Mouse (Mus musculus) heart, embryonic 16.5 days (tissue): ENCODE data around the gene Dennd2d. TPM values are rescaled to one million over a fixed set of nuclear protein-coding genes. Genes with fewer than 3 reads are reported as not detected.

Experiments used
- ATAC-seq: fragments of 200-750 bp; cut with Nextera tagmentation; replicated peaks from 2 replicates; pipeline ENCODE4 v1.8.0; 2017; ENCODE audit warnings: moderate number of reproducible peaks; ENCODE audit not compliant: insufficient read depth, low FRiP score; ENCODE audit errors: extremely low read depth
- H3K27ac ChIP-seq: fragments of 300-500 bp; sonication (generic); 2 replicates; pipeline ENCODE4 v1.5.1; 2014; ENCODE audit warnings: mild to moderate bottlenecking, low read length, control low read depth, moderate library complexity
- H3K27me3 ChIP-seq: fragments of 300-500 bp; sonication (generic); 2 replicates; pipeline ENCODE4 v1.6.1; 2014; ENCODE audit warnings: low read length, mixed read lengths; ENCODE audit not compliant: control insufficient read depth, insufficient read depth
- H3K36me3 ChIP-seq: fragments of 300-500 bp; sonication (generic); 2 replicates; pipeline ENCODE4 v1.6.1; 2014; ENCODE audit not compliant: control insufficient read depth, insufficient read depth
- H3K4me1 ChIP-seq: fragments of 300-500 bp; sonication (generic); 2 replicates; pipeline ENCODE4 v1.6.1; 2014; ENCODE audit warnings: low read length, mixed read lengths; ENCODE audit not compliant: control insufficient read depth, insufficient read depth
- H3K4me2 ChIP-seq: fragments of 300-500 bp; sonication (generic); 2 replicates; pipeline ENCODE4 v1.6.1; 2014; ENCODE audit warnings: low read depth, mild to moderate bottlenecking, control low read depth, low read length
- H3K4me3 ChIP-seq: fragments of 300-500 bp; sonication (generic); 2 replicates; pipeline ENCODE4 v1.5.1; 2014; ENCODE audit warnings: mild to moderate bottlenecking, control low read depth, low read length
- H3K9ac ChIP-seq: fragments of 300-500 bp; sonication (generic); 2 replicates; pipeline ENCODE4 v1.6.1; 2014; ENCODE audit warnings: low read length, control low read depth
- H3K9me3 ChIP-seq: fragments of 300-500 bp; sonication (generic); replicated peaks from 2 replicates; pipeline ENCODE4 v1.6.1; 2016; ENCODE audit warnings: low read length; ENCODE audit not compliant: control insufficient read depth
- WGBS: fragments of 180-500 bp; shearing (Covaris S2); extraction: QIAGEN DNeasy Blood & Tissue Kit; methylation state at CpG from one replicate; pipeline ENCODE4 v1.1.7; 2014; 5-methylcytosine and 5-hydroxymethylcytosine counted together
- polyA plus RNA-seq: library from polyadenylated mRNA; unstranded; fragments of >200 nt; fragmentation: Nextera tagmentation; extraction: Ambion mirVana; gene quantifications from 2 replicates; pipeline ENCODE4 v1.2.1, GENCODE M21; 2015

The Dennd2d gene
- 4.0 and 7.4 TPM in 2 replicates for polyA plus RNA-seq

DNA sequence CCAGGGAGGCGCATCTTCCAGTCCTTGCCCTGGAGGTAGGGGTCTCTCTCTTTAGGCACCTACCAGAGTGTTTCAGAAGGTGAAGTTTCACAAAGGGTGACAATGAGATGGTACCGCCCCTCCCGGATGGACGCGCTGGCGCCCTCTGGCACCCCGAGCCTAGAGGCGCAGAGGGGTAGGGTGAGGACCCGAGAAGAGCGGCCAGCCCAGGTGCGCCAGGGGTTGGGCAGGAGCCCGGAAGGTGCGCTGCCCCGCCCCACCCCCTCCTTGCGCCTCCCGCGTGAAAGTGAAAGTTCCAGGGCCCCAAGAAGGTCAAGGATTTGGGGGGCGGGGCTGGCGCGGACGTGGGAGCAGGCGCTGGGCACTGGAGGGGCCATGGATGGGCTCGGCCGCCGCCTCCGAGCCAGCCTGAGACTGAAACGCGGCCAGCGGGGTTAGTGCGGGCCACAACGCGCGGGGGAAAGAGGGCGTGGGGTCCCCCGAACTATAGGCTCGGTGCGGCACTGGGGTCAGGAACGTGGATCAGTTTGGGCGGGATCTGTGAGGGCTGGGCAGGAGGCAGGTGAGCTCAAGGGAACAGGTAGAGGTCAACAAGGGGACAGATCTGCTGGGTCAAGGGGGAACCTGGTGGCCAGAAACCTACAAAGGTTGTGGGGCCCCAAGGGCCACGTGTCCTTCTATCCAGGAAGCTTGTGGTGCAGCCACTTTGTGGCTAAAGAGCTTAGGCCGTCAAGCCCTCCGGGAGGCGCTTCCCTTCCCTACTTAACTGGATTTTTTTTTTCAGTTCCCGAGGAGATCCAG lies at the start of gene Dennd2d:
TSS of gene Dennd2d (plus strand) at position 125 of the 801 bp plus-strand sequence.
- Histone ChIP-seq H3K4me2 (peak within 1 kb of the TSS; percentile 94), H3K9me3 (no peaks in the 10 kb centered on the region), H3K4me1 (peaks cover 5% of the 10 kb centered on the region; the same call in 1 of the 2 replicates), H3K4me3 (peak within 1 kb of the TSS; percentile 86), H3K27ac (0 out of 2 replicates have a peak within 1 kb of the TSS, but pooled peaks have one; percentile 33), H3K9ac (peak within 1 kb of the TSS; percentile 78), H3K36me3 (no peaks in the 10 kb centered on the region), H3K27me3 (0 out of 2 replicates have a peak, but pooled peaks cover 3% of the 10 kb centered on the region)
- 1% methylated on average over 44 of the region's 44 CpGs for WGBS
- peak; percentile 75 for ATAC-seq

DNA sequence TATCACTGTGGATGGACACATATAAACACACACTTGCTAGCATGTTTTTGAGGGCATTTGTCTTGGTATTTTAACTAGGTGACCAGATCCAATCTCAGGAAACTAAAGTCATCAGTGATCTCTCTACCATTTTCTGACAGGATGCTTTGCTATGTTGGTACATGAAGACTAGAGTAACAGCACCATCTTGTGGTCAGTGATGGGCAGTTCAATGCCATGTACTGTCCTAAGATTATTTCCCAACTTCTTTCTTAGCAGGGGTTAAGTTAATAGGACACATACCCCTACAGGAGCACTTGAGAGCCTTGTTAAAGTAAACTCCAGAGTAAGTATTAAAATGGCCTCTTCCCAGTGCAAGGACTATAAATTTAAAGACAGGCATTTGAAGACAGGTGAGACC lies 33.6 kb upstream of the Dennd2d start:
- no peaks in the 10 kb centered on the region for H3K36me3 ChIP-seq
- H3K4me1 ChIP-seq = no peaks in the 10 kb centered on the region
- H3K27ac ChIP-seq = no peak overlapping the region
- H3K9me3 ChIP-seq = no peaks in the 10 kb centered on the region
- H3K9ac ChIP-seq = no peak overlapping the region
- no peak for ATAC-seq
- H3K4me3 ChIP-seq = no peak overlapping the region
- H3K4me2 ChIP-seq = no peak overlapping the region
- no peaks in the 10 kb centered on the region for H3K27me3 ChIP-seq

DNA sequence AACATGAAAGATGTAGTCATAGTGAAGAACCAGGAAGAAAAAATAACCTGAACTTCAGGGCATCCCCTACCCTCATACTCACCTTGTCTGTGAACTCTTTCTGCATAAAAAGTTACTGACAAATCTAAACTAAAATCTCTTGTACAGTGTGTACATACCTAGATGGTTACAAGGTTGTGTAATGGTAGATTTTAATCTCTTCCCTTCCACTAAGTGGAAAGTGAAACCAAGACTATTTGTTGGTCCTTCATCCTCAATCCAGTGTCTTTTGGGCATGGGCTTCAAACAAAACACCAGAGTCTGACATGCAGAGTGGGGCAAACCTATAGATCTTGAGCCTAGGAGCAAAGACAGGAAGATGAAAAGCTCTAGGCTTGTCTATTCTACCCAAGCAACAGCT lies 33.2 kb upstream of the Dennd2d start:
- Histone ChIP-seq H3K4me1 (no peaks in the 10 kb centered on the region), H3K9me3 (no peaks in the 10 kb centered on the region), H3K27me3 (no peaks in the 10 kb centered on the region), H3K9ac (no peak overlapping the region), H3K4me3 (no peak overlapping the region), H3K27ac (no peak overlapping the region), H3K36me3 (no peaks in the 10 kb centered on the region), H3K4me2 (no peak overlapping the region)
- no peak; the same call in 1 of the 2 replicates for ATAC-seq

DNA sequence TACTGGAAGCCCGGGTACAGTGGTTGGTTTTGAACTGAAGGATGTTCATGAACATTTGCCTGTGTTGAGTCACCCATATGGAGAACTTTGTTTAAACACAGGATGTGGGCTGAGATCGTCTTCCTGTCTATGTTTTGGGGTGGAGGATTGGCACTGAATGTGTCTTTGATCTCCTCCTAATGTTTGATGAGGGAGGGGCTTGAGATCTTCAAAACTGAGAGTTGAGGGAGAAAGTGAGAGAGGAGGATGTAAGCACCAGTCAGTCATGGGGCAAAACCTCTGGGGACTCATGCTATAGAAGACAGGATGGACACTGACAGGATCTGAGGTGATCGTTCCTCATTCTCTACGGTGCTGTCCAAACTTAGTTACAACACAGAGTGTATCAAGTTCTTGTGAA lies 32.6 kb upstream of the Dennd2d start:
- Histone ChIP-seq H3K4me3 (no peak overlapping the region), H3K27ac (no peak overlapping the region), H3K36me3 (no peaks in the 10 kb centered on the region), H3K9me3 (no peaks in the 10 kb centered on the region), H3K9ac (no peak overlapping the region), H3K4me2 (no peak overlapping the region), H3K4me1 (no peaks in the 10 kb centered on the region), H3K27me3 (no peaks in the 10 kb centered on the region)
- 66% methylated on average over 4 of the region's 4 CpGs for WGBS
- ATAC-seq = peak; percentile 69; the same call in 1 of the 2 replicates

DNA sequence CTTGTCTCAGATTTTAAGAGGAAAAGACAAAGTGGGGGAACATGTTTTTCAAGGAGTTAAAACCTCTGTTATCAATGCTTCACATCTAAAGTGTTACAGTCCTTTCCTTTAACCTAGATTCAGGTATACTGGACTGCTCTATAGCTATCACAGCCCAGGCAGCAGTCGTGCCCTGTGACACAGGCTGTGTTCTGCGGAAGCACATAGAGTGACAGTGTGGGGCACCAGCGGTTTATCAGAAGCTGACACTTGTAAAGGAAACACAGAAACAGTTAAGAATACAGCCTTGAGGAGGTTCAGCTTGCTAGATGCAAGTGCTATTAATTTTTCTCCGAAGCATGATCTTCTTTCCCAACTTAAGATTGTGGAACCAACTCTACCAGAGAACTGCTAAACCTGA lies 29.6 kb upstream of the Dennd2d start:
- Histone ChIP-seq H3K27me3 (no peaks in the 10 kb centered on the region), H3K9me3 (no peaks in the 10 kb centered on the region), H3K27ac (no peak overlapping the region), H3K4me3 (no peak overlapping the region), H3K4me2 (no peak overlapping the region), H3K4me1 (no peaks in the 10 kb centered on the region), H3K9ac (no peak overlapping the region), H3K36me3 (no peaks in the 10 kb centered on the region)
- 48% methylated on average over 4 of the region's 4 CpGs for WGBS
- no peak for ATAC-seq

DNA sequence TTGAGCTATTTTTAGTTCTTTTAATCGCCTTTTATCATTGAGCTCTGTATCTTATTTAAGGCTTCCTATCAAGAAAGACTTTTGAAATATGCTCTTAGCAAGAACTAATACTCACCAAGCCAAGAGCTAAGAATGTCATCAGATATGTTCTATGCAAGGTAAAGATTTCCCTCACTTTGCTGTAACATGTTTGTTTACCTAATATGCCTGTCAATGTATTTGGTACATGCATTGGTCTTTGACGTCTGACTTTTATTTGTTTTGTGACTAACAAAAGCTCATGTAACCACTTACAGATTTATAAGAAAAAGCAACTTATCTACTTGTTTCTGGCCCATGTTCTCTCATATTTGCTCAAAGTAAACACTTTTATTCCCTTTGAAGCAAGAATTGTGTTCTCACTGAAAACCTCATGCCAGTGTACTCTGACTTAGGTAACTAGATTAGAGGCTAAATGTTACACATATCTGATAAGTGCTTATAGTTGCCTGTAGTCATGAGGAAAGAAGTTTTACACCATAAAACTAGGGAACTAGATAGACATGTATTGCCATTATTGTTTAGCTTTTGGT lies 24.8 kb upstream of the Dennd2d start:
- no peak overlapping the region for H3K4me2 ChIP-seq
- WGBS = 58% methylated on average over 2 of the region's 2 CpGs
- no peaks in the 10 kb centered on the region for H3K36me3 ChIP-seq
- H3K27ac ChIP-seq = no peak overlapping the region
- no peaks in the 10 kb centered on the region for H3K9me3 ChIP-seq
- H3K9ac ChIP-seq = no peak overlapping the region
- no peaks in the 10 kb centered on the region for H3K27me3 ChIP-seq
- no peak overlapping the region for H3K4me3 ChIP-seq
- no peaks in the 10 kb centered on the region for H3K4me1 ChIP-seq
- no peak for ATAC-seq

DNA sequence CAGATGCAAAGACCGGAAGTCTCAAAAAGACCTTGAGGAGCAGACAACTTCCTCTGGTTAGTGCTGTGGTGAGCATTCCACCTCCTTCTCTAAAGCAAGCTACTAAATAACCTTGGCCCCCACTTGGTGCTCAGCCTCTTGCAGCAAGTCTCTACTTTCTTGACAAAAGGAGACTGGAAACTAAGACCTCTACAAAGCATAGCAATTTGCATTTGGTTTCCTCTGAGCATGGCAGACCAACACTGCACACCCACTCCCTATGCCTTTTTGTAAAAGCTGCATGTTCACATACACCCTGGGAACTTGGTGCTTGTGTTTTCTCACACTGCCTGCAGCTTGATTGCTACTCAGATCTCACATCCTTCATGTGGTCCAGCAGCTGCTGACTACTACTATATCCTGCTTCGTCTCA lies 20.1 kb upstream of the Dennd2d start:
- Histone ChIP-seq H3K9me3 (no peaks in the 10 kb centered on the region), H3K36me3 (no peaks in the 10 kb centered on the region), H3K4me2 (no peak overlapping the region), H3K9ac (no peak overlapping the region), H3K27me3 (no peaks in the 10 kb centered on the region), H3K27ac (peak overlapping the region; percentile 14; the same call in 1 of the 2 replicates), H3K4me3 (no peak overlapping the region), H3K4me1 (no peaks in the 10 kb centered on the region)
- ATAC-seq = peak; percentile 46
- 82% methylated on average over 2 of the region's 2 CpGs for WGBS

DNA sequence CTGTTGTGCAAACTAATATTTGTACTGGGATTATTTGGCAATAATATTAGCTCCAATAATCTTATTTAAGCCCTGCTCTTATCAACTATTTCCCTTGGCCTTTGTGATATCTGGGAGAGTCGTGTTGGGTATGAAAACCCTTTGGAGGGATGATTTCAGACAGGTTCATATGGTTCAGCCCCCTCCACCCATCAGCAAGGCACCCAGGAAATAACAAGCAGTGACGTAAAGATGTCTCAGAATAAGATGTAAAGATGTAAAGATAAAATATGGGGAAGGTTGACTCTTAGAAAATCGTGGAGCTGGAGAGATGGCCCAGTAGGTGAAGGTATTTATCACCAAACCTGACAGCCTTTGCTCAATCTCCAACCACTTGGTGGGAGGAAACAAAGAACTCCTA lies 19.7 kb upstream of the Dennd2d start:
- 56% methylated on average over 3 of the region's 3 CpGs for WGBS
- Histone ChIP-seq H3K27ac (peak overlapping the region; percentile 14; the same call in 1 of the 2 replicates), H3K4me1 (no peaks in the 10 kb centered on the region), H3K4me3 (no peak overlapping the region), H3K36me3 (no peaks in the 10 kb centered on the region), H3K4me2 (no peak overlapping the region), H3K9ac (no peak overlapping the region), H3K27me3 (no peaks in the 10 kb centered on the region), H3K9me3 (no peaks in the 10 kb centered on the region)
- no peak for ATAC-seq

DNA sequence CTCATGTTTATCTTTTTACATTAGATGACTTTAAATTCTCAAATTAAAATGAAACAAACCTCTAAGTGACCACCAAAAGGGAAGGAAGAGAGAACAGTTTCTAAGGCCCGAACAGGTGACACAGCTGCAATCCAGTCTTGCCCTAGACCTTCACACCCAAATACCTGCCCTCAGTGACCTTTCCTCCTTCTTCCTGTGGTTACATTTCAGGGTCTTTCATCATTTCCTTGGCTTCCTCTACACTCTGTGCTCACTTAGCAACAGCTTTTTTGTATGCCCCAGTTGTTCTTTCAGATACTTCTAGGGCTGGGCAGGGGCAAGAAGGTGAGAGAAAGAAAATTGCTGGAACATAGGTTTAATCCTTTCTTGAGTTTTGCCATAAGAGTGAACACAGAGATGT lies 17.5 kb upstream of the Dennd2d start:
- H3K27ac ChIP-seq = no peak overlapping the region
- H3K4me3 ChIP-seq = no peak overlapping the region
- peak; percentile 52; the same call in 1 of the 2 replicates for ATAC-seq
- no peak overlapping the region for H3K9ac ChIP-seq
- WGBS = 74% methylated on average over 1 of the region's 1 CpGs
- no peaks in the 10 kb centered on the region for H3K9me3 ChIP-seq
- no peaks in the 10 kb centered on the region for H3K36me3 ChIP-seq
- H3K4me2 ChIP-seq = no peak overlapping the region
- H3K4me1 ChIP-seq = no peaks in the 10 kb centered on the region
- no peaks in the 10 kb centered on the region for H3K27me3 ChIP-seq
